In the genomic region with DNA sequence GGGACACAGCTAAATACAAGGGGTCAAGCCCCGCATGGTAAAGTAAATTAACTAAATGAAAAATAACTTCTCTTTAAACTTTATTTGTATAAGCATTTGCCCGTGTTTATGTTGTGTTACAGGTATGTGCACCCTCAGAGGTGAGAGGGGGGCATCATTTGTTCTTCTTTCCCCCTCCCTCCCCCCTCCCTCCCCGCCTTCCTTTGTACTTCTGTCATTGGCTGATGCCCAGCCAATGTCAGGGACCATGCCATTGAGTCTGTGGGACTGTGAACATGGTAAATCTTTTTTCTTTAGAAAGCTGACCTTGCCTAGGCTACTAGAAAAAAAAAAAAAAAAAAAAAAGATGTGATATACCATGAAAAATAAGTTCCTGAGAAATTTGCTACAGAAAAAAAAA, we compare ENCODE assay signal across 16 mouse cellular contexts.
DNase-seq lines count a peak whose midpoint lies in the region; ATAC-seq lines count a peak whose summit lies in the region.
"Had no signal": no experiment of that assay in that cellular context is flagged by ENCODE, and none has a peak within 500 bp of the region (broad histone marks: within the 10 kb centered on the region; RNA-seq: fewer than 3 reads in every experiment).

No protein-coding gene starts in this region.

- H3K9me3 ChIP-seq in forebrain, embryonic 13.5 days (replicated peaks) = no peaks in the 10 kb centered on the region
- H3K9me3 ChIP-seq in forebrain, embryonic 12.5 days = no peaks in the 10 kb centered on the region
- H3K9me3 ChIP-seq in hindbrain, embryonic 15.5 days = no peaks in the 10 kb centered on the region
- H3K9me3 ChIP-seq in hindbrain, embryonic 10.5 days = no peaks in the 10 kb centered on the region
- H3K9me3 ChIP-seq in neural tube, embryonic 13.5 days = no peaks in the 10 kb centered on the region
- no peaks in the 10 kb centered on the region for H3K9me3 ChIP-seq in neural tube, embryonic 15.5 days (replicated peaks)
- H3K9me3 ChIP-seq: liver, embryonic 12.5 days; midbrain, embryonic 12.5 days; stomach, embryonic 15.5 days had no signal

- 0 out of 2 replicates have a peak overlapping the region, but pooled peaks have one; percentile 11 for H3K4me2 ChIP-seq in forebrain, embryonic 13.5 days
- no peak overlapping the region for H3K4me2 ChIP-seq in forebrain, embryonic 12.5 days
- peak overlapping the region; percentile 25 for H3K4me2 ChIP-seq in hindbrain, embryonic 15.5 days
- 0 out of 2 replicates have a peak overlapping the region, but pooled peaks have one; percentile 22 for H3K4me2 ChIP-seq in neural tube, embryonic 13.5 days
- peak overlapping the region; percentile 4; the same call in 1 of the 2 replicates for H3K4me2 ChIP-seq in neural tube, embryonic 15.5 days
- H3K4me2 ChIP-seq: liver, embryonic 12.5 days; lung, embryonic 14.5 days; midbrain, embryonic 12.5 days; stomach, embryonic 15.5 days had no signal

- H3K27ac ChIP-seq in forebrain, embryonic 13.5 days = no peak overlapping the region
- no peak overlapping the region for H3K27ac ChIP-seq in forebrain, embryonic 12.5 days
- H3K27ac ChIP-seq in hindbrain, embryonic 15.5 days (replicated peaks) = peak overlapping the region; percentile 46; the same call in 1 of the 2 replicates
- no peak overlapping the region for H3K27ac ChIP-seq in hindbrain, embryonic 10.5 days
- H3K27ac ChIP-seq in neural tube, embryonic 13.5 days (replicated peaks) = 0 out of 2 replicates have a peak overlapping the region, but pooled peaks have one; percentile 52
- H3K27ac ChIP-seq in neural tube, embryonic 15.5 days (replicated peaks) = peak overlapping the region; percentile 29
- H3K27ac ChIP-seq: liver, embryonic 12.5 days; macrophage; midbrain, embryonic 12.5 days; stomach, embryonic 15.5 days had no signal

- peaks cover 17% of the 10 kb centered on the region for H3K4me1 ChIP-seq in forebrain, embryonic 13.5 days
- no peaks in the 10 kb centered on the region for H3K4me1 ChIP-seq in forebrain, embryonic 12.5 days
- H3K4me1 ChIP-seq in hindbrain, embryonic 15.5 days (replicated peaks) = peaks cover 23% of the 10 kb centered on the region
- H3K4me1 ChIP-seq in hindbrain, embryonic 10.5 days (replicated peaks) = peaks cover 24% of the 10 kb centered on the region
- H3K4me1 ChIP-seq in neural tube, embryonic 13.5 days (replicated peaks) = peaks cover 18% of the 10 kb centered on the region
- peaks cover 20% of the 10 kb centered on the region for H3K4me1 ChIP-seq in neural tube, embryonic 15.5 days
- H3K4me1 ChIP-seq: stomach, embryonic 15.5 days had no signal

- no peak for DNase-seq in hindbrain, embryonic 10.5 days (ENCODE audit: low spot score)
- no peak for DNase-seq in neural tube, embryonic 10.5 days (ENCODE audit: extremely low spot score, low spot score)
- DNase-seq in adrenal gland, postnatal 4 days (ENCODE audit: low spot score in 2 of 2) = no peak
- DNase-seq: B cell, adult 2 months had no signal

- H3K27me3 ChIP-seq in forebrain, embryonic 13.5 days = no peaks in the 10 kb centered on the region
- no peaks in the 10 kb centered on the region for H3K27me3 ChIP-seq in forebrain, embryonic 12.5 days
- no peaks in the 10 kb centered on the region for H3K27me3 ChIP-seq in hindbrain, embryonic 15.5 days
- no peaks in the 10 kb centered on the region for H3K27me3 ChIP-seq in hindbrain, embryonic 10.5 days (ENCODE audit: insufficient read depth, poor library complexity, severe bottlenecking)
- no peaks in the 10 kb centered on the region for H3K27me3 ChIP-seq in neural tube, embryonic 13.5 days
- H3K27me3 ChIP-seq in neural tube, embryonic 15.5 days (replicated peaks) = no peaks in the 10 kb centered on the region
- H3K27me3 ChIP-seq: liver, embryonic 12.5 days; midbrain, embryonic 12.5 days; stomach, embryonic 15.5 days had no signal

- no peak for ATAC-seq in forebrain, embryonic 13.5 days
- no peak for ATAC-seq in forebrain, embryonic 12.5 days (ENCODE audit: low FRiP score)
- no peak for ATAC-seq in hindbrain, embryonic 15.5 days (ENCODE audit: low FRiP score, low read depth)
- ATAC-seq in neural tube, embryonic 13.5 days (ENCODE audit: low read depth) = no peak
- ATAC-seq in neural tube, embryonic 15.5 days (ENCODE audit: low FRiP score) = no peak
- ATAC-seq: intestine, postnatal 0 days; liver, embryonic 12.5 days had no signal

- H3K9ac ChIP-seq in forebrain, embryonic 13.5 days = no peak overlapping the region
- no peak overlapping the region for H3K9ac ChIP-seq in forebrain, embryonic 12.5 days
- H3K9ac ChIP-seq in hindbrain, embryonic 15.5 days = no peak overlapping the region
- no peak overlapping the region for H3K9ac ChIP-seq in neural tube, embryonic 13.5 days
- no peak overlapping the region for H3K9ac ChIP-seq in neural tube, embryonic 15.5 days (replicated peaks)
- H3K9ac ChIP-seq: liver, embryonic 12.5 days; lung, embryonic 14.5 days; midbrain, embryonic 12.5 days; stomach, embryonic 15.5 days had no signal

- H3K36me3 ChIP-seq in forebrain, embryonic 13.5 days (ENCODE audit: poor library complexity, severe bottlenecking) = no peaks in the 10 kb centered on the region
- H3K36me3 ChIP-seq in forebrain, embryonic 12.5 days (replicated peaks) = no peaks in the 10 kb centered on the region
- no peaks in the 10 kb centered on the region for H3K36me3 ChIP-seq in hindbrain, embryonic 15.5 days
- H3K36me3 ChIP-seq in hindbrain, embryonic 10.5 days = no peaks in the 10 kb centered on the region
- no peaks in the 10 kb centered on the region for H3K36me3 ChIP-seq in neural tube, embryonic 13.5 days
- no peaks in the 10 kb centered on the region for H3K36me3 ChIP-seq in neural tube, embryonic 15.5 days
- H3K36me3 ChIP-seq: liver, embryonic 12.5 days; midbrain, embryonic 12.5 days; stomach, embryonic 15.5 days had no signal

- 81% methylated on average over 3 of the region's 3 CpGs for WGBS in forebrain, embryonic 13.5 days
- WGBS in forebrain, embryonic 12.5 days = 76% methylated on average over 3 of the region's 3 CpGs
- 63% methylated on average over 3 of the region's 3 CpGs for WGBS in hindbrain, embryonic 15.5 days
- 82% methylated on average over 3 of the region's 3 CpGs for WGBS in hindbrain, embryonic 10.5 days
- WGBS in neural tube, embryonic 13.5 days = 74% methylated on average over 3 of the region's 3 CpGs
- 77% methylated on average over 3 of the region's 3 CpGs for WGBS in neural tube, embryonic 15.5 days

- H3K4me3 ChIP-seq in forebrain, embryonic 13.5 days = no peak overlapping the region
- H3K4me3 ChIP-seq in forebrain, embryonic 12.5 days (replicated peaks) = no peak overlapping the region
- no peak overlapping the region for H3K4me3 ChIP-seq in hindbrain, embryonic 15.5 days
- H3K4me3 ChIP-seq in hindbrain, embryonic 10.5 days = no peak overlapping the region
- H3K4me3 ChIP-seq in neural tube, embryonic 13.5 days = no peak overlapping the region
- no peak overlapping the region for H3K4me3 ChIP-seq in neural tube, embryonic 15.5 days (replicated peaks)
- H3K4me3 ChIP-seq: erythroblast, embryonic 14.5 days; liver, embryonic 12.5 days; midbrain, embryonic 12.5 days; stomach, embryonic 15.5 days had no signal

Comparison
In these comparisons a context has a peak if more than half of its experiments do, and no peak if none do; other contexts are left out.
1. H3K27ac ChIP-seq: peak in hindbrain, embryonic 15.5 days (single experiment), neural tube, embryonic 13.5 days (single experiment) and neural tube, embryonic 15.5 days (single experiment); none in forebrain, embryonic 13.5 days (single experiment), forebrain, embryonic 12.5 days (single experiment) and hindbrain, embryonic 10.5 days (single experiment).